Mouse (Mus musculus): ENCODE measurements around the gene Tmem178b.

- no peak for TF ChIP-seq TAL1 (IDR thresholded peaks at IDR 0.05; ENCODE audit: low read length)
- TF ChIP-seq GATA1 (IDR thresholded peaks at IDR 0.05; ENCODE audit: low read length) = no peak
These were observed 229.8 kb downstream of the Tmem178b start for GRCm38 (mm10) chr6:40102863-40103262.
